Mouse (Mus musculus): ENCODE measurements around the gene Safb. TPM values are rescaled to one million over a fixed set of nuclear protein-coding genes. Genes with fewer than 3 reads are reported as not detected.
"Not testable (repeated sequence)": the region's sequence is repeated elsewhere in the genome, so short reads cannot be mapped to it uniquely, and the experiment has no call there.

Safb gene
- polyA plus RNA-seq, 1 experiment from 2014 or later = 125 TPM

- H3K9me3 ChIP-seq (replicated peaks); ATAC-seq (replicated peaks; ENCODE audit: low FRiP score); H3K27me3 ChIP-seq: not testable (repeated sequence)
- Histone ChIP-seq H3K4me2 (peak overlapping the region; percentile 91), H3K4me1 (peaks cover 49% of the 10 kb centered on the region), H3K27ac (peak overlapping the region; percentile 92), H3K9ac (peak overlapping the region; percentile 56), H3K4me3 (replicated peaks) (peak overlapping the region; percentile 70), H3K36me3 (peaks cover 49% of the 10 kb centered on the region)
- WGBS = under 1% methylated on average over 26 of the region's 26 CpGs
These were observed 29.3 kb downstream of the Safb start for GRCm38 (mm10) chr17:56613893-56614292.

DNA sequence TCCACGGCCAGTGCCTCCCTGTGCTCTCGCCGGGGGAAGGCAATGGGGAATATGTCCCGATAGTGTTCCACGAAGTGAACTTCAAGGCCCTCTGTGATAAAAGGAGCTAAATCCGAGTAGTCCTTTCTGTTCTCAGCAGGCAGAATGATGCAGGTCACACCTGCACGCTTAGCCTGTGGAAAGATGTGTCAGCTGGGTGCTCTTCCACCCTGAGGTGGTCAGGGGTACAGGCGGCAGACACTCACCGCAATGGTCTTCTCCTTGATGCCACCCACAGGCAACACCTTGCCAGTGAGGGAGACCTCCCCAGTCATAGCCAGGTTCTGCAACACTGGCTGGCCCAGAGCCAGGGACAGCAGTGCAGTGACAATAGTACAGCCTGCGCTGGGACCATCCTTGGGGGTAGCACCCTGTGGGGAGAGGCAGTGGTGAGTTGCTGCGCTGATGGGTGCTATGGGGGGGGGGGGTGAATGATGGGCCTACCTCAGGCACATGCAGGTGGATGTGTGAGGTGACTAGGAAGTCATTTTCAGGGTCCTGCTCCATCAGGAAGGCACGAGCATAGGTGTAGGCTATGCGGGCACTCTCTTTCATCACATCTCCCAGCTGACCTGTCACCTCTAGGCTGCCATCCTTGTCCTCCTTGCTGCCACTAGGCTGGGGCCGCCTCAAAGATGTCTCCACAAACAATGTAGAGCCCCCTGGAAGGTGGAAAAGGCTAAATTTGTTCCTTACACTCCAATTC lies 29.9 kb downstream of the Safb start:
- no peaks in the 10 kb centered on the region for H3K27me3 ChIP-seq
- peaks cover 55% of the 10 kb centered on the region for H3K36me3 ChIP-seq
- peak overlapping the region; percentile 91 for H3K4me2 ChIP-seq
- H3K4me1 ChIP-seq = peaks cover 46% of the 10 kb centered on the region
- no peaks in the 10 kb centered on the region for H3K9me3 ChIP-seq (replicated peaks)
- no peak for ATAC-seq (replicated peaks; ENCODE audit: low FRiP score)
- H3K4me3 ChIP-seq (replicated peaks) = peak overlapping the region; percentile 70
- peak overlapping the region; percentile 92; the same call in 1 of the 2 replicates for H3K27ac ChIP-seq
- peak overlapping the region; percentile 56 for H3K9ac ChIP-seq
- 22% methylated on average over 14 of the region's 14 CpGs for WGBS

GRCm38 (mm10) chr17:56615136-56615784 lies 30.6 kb downstream of the Safb start:
- H3K9ac ChIP-seq = peak overlapping the region; percentile 56
- H3K4me1 ChIP-seq = peaks cover 43% of the 10 kb centered on the region
- H3K27ac ChIP-seq = no peak overlapping the region
- H3K9me3 ChIP-seq (replicated peaks) = no peaks in the 10 kb centered on the region
- 86% methylated on average over 11 of the region's 11 CpGs for WGBS
- H3K4me2 ChIP-seq = peak overlapping the region; percentile 91
- no peaks in the 10 kb centered on the region for H3K27me3 ChIP-seq
- peak overlapping the region; percentile 70 for H3K4me3 ChIP-seq (replicated peaks)
- peaks cover 62% of the 10 kb centered on the region for H3K36me3 ChIP-seq
- ATAC-seq (replicated peaks; ENCODE audit: low FRiP score) = no peak

- no peaks in the 10 kb centered on the region for H3K9me3 ChIP-seq (replicated peaks)
- no peak overlapping the region for H3K27ac ChIP-seq
- no peak for ATAC-seq (replicated peaks; ENCODE audit: low FRiP score)
- WGBS = 93% methylated on average over 4 of the region's 4 CpGs
- H3K27me3 ChIP-seq = no peaks in the 10 kb centered on the region
- H3K36me3 ChIP-seq = peaks cover 68% of the 10 kb centered on the region
- H3K4me3 ChIP-seq (replicated peaks) = no peak overlapping the region
- peaks cover 38% of the 10 kb centered on the region for H3K4me1 ChIP-seq
- H3K4me2 ChIP-seq = no peak overlapping the region
- no peak overlapping the region for H3K9ac ChIP-seq
These were observed 31.2 kb downstream of the Safb start for GRCm38 (mm10) chr17:56615792-56616191.

GRCm38 (mm10) chr17:56616725-56617124 lies 32.1 kb downstream of the Safb start:
- no peaks in the 10 kb centered on the region for H3K9me3 ChIP-seq (replicated peaks)
- no peak overlapping the region for H3K9ac ChIP-seq
- WGBS = 77% methylated on average over 3 of the region's 3 CpGs
- H3K4me3 ChIP-seq (replicated peaks) = no peak overlapping the region
- no peak overlapping the region for H3K27ac ChIP-seq
- H3K4me1 ChIP-seq = peaks cover 34% of the 10 kb centered on the region
- ATAC-seq (replicated peaks; ENCODE audit: low FRiP score) = no peak
- H3K27me3 ChIP-seq = no peaks in the 10 kb centered on the region
- H3K36me3 ChIP-seq = peaks cover 76% of the 10 kb centered on the region
- no peak overlapping the region for H3K4me2 ChIP-seq

GRCm38 (mm10) chr17:56617628-56618027 lies 33.0 kb downstream of the Safb start:
- Histone ChIP-seq H3K4me2 (no peak overlapping the region), H3K27me3 (no peaks in the 10 kb centered on the region), H3K27ac (no peak overlapping the region), H3K9me3 (replicated peaks) (no peaks in the 10 kb centered on the region), H3K36me3 (peaks cover 85% of the 10 kb centered on the region), H3K4me1 (peaks cover 25% of the 10 kb centered on the region), H3K4me3 (replicated peaks) (no peak overlapping the region), H3K9ac (no peak overlapping the region)
- ATAC-seq (replicated peaks; ENCODE audit: low FRiP score) = no peak
- WGBS = 75% methylated on average over 8 of the region's 8 CpGs

DNA sequence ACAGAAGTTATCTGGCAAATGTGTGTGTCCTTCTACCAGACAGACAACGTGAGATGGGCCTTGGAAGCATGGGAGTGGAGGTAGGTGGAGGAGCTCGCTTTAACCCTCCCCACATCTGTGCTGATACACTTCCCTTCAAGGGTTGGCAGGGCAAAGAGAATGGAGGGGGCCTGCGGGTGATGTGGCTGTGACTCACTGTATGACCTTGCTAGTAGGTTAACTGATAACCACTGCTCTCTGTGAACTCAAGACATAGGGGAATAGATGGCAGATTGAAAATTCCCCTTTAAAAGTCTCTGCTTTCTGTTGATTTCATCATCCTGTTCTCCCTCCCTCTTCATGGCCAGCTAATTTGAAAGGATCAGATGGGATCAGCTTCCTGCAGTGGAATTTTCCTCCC lies 40.9 kb downstream of the Safb start:
- H3K36me3 ChIP-seq = peaks cover 42% of the 10 kb centered on the region
- peak overlapping the region; percentile 95 for H3K4me2 ChIP-seq
- no peak for ATAC-seq (replicated peaks; ENCODE audit: low FRiP score)
- peak overlapping the region; percentile 97; the same call in 1 of the 2 replicates for H3K9ac ChIP-seq
- H3K4me3 ChIP-seq (replicated peaks) = peak overlapping the region; percentile 97
- no peaks in the 10 kb centered on the region for H3K27me3 ChIP-seq
- 79% methylated on average over 3 of the region's 3 CpGs for WGBS
- H3K4me1 ChIP-seq = peaks cover 29% of the 10 kb centered on the region
- H3K9me3 ChIP-seq (replicated peaks) = no peaks in the 10 kb centered on the region
- no peak overlapping the region for H3K27ac ChIP-seq

DNA sequence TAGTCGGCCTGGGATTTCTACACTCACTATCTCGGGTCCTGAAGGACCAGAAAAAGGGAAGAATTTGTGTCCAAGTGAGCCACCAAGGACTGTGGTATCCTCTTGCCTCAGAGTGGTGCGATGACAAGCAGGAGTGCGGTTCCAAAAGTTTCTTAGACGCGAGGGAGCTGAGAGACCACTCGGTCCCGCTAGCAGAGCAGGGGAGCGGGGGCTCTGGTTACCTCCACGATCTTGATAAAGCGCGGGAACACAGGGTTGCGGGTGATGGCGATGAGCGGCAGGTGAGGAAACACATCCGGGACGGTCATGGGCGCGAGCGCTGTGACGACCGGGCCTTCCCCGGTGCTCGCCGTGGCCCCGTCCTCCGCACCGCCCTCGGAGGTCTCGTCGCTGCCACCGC lies 41.6 kb downstream of the Safb start:
- H3K4me3 ChIP-seq (replicated peaks) = peak overlapping the region; percentile 97
- H3K9me3 ChIP-seq (replicated peaks) = no peaks in the 10 kb centered on the region
- peak overlapping the region; percentile 97 for H3K9ac ChIP-seq
- H3K27me3 ChIP-seq = no peaks in the 10 kb centered on the region
- peak overlapping the region; percentile 75 for H3K27ac ChIP-seq
- no peak; the same call in 1 of the 2 replicates for ATAC-seq (replicated peaks; ENCODE audit: low FRiP score)
- H3K4me2 ChIP-seq = peak overlapping the region; percentile 95
- under 1% methylated on average over 28 of the region's 32 CpGs for WGBS
- peaks cover 29% of the 10 kb centered on the region for H3K4me1 ChIP-seq
- peaks cover 35% of the 10 kb centered on the region for H3K36me3 ChIP-seq

DNA sequence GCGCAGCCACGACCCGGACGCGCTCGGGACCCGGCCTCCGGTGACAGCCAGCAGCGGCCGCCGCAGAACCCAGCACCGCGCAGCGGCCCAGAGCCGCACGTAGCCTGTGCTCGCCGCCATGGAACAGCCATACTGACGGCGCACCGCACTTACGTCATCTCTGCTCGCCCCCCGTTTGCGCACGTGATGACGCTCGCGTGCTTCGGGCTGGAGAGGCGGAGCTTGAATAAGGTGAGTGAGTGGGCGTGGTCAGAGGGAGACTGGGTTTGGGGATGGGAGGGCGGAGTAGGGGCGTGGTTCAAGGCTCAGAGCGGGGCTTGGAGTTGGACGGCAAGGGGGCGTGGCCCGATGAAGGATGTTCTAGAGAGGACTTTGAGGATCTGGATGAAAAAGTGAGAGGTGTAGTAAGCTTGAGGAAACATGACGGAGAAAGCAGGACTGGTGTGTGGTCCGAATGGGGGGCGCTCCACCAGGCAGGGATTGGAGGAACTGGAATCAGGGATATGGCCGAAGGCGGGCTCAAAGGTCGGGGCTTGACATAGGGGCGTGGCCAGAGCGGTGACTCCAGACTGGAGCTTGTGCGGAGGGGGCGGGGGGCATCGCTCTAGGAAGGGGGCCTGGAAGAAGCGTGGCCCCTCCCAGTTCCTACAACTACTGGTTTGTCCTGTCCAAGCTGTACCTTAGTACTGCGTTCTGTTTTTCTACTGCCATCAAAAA lies 42.3 kb downstream of the Safb start, which contains the start of gene Lonp1:
Lonp1 (minus strand) TSS at position 134 of the 717 bp plus-strand sequence.
- H3K4me3 ChIP-seq (replicated peaks) = peak within 1 kb of the TSS; percentile 97
- WGBS = under 1% methylated on average over 51 of the region's 51 CpGs
- no peaks in the 10 kb centered on the region for H3K9me3 ChIP-seq (replicated peaks)
- H3K4me2 ChIP-seq = peak within 1 kb of the TSS; percentile 95
- no peaks in the 10 kb centered on the region for H3K27me3 ChIP-seq
- peaks cover 29% of the 10 kb centered on the region for H3K4me1 ChIP-seq
- H3K36me3 ChIP-seq = peaks cover 29% of the 10 kb centered on the region
- peak; percentile 92 for ATAC-seq (replicated peaks; ENCODE audit: low FRiP score)
- peak within 1 kb of the TSS; percentile 97 for H3K9ac ChIP-seq
- peak within 1 kb of the TSS; percentile 93 for H3K27ac ChIP-seq

GRCm38 (mm10) chr17:56627530-56628277 lies 43.1 kb downstream of the Safb start, which contains the start of gene Catsperd:
Gene Catsperd (plus strand): TSS chr17:56628143.
- H3K9me3 ChIP-seq (replicated peaks) = no peaks in the 10 kb centered on the region
- ATAC-seq (replicated peaks; ENCODE audit: low FRiP score) = peak; percentile 58
- no peaks in the 10 kb centered on the region for H3K27me3 ChIP-seq
- peak within 1 kb of the TSS; percentile 53 for H3K9ac ChIP-seq
- peak within 1 kb of the TSS; percentile 97 for H3K4me3 ChIP-seq (replicated peaks)
- 9% methylated on average over 26 of the region's 26 CpGs for WGBS
- H3K27ac ChIP-seq = peak within 1 kb of the TSS; percentile 93
- peaks cover 29% of the 10 kb centered on the region for H3K4me1 ChIP-seq
- H3K4me2 ChIP-seq = peak within 1 kb of the TSS; percentile 95
- peaks cover 21% of the 10 kb centered on the region for H3K36me3 ChIP-seq
